Mouse (Mus musculus): Measurements from ENCODE around the gene Srsf6. TPM values are rescaled to one million over a fixed set of nuclear protein-coding genes. Genes with fewer than 3 reads are reported as not detected.

The Srsf6 gene
- polyA plus RNA-seq, 1 experiment from 2014 or later = 265 TPM

GRCm38 (mm10) chr2:162985923-162986322 is 54.6 kb downstream of the Srsf6 start:
- no peaks in the 10 kb centered on the region for H3K4me1 ChIP-seq (replicated peaks; ENCODE audit: control insufficient read depth, insufficient read depth, low read length)
- no peak overlapping the region for H3K9ac ChIP-seq (ENCODE audit: low read depth, low read length)
- 72% methylated on average over 3 of the region's 3 CpGs for WGBS
- DNase-seq (ENCODE audit: low spot score) = no peak
- H3K4me3 ChIP-seq (ENCODE audit: low read depth, low read length) = no peak overlapping the region
- no peak overlapping the region for H3K4me2 ChIP-seq (replicated peaks; ENCODE audit: low read depth, low read length)
- no peaks in the 10 kb centered on the region for H3K27me3 ChIP-seq (ENCODE audit: control insufficient read depth, insufficient read depth, low read length)
- ATAC-seq (ENCODE audit: low FRiP score) = no peak
- no peaks in the 10 kb centered on the region for H3K9me3 ChIP-seq (ENCODE audit: control insufficient read depth, low read length)
- H3K27ac ChIP-seq (ENCODE audit: low read depth, low read length) = no peak overlapping the region
- no peaks in the 10 kb centered on the region for H3K36me3 ChIP-seq (ENCODE audit: control insufficient read depth, insufficient read depth, low read length)

Other genes starting within 250 kb of the Srsf6 start
- gene L3mbtl1, start 11.9 kb downstream of the Srsf6 start, polyA plus RNA-seq (2014; fragmentation: Nextera tagmentation; extraction: Ambion mirVana) = 0.13 and 0.45 TPM in 2 replicates
- not detected in 2 replicates for gene Sgk2, start 55.8 kb downstream of the Srsf6 start, polyA plus RNA-seq (2014; fragmentation: Nextera tagmentation; extraction: Ambion mirVana)
- 59.7 and 63.6 TPM in 2 replicates for gene Ift52, start 85.8 kb downstream of the Srsf6 start, polyA plus RNA-seq (2014; fragmentation: Nextera tagmentation; extraction: Ambion mirVana)
- 17.7 and 19.8 TPM in 2 replicates for gene Mybl2, start 123.2 kb downstream of the Srsf6 start, polyA plus RNA-seq (2014; fragmentation: Nextera tagmentation; extraction: Ambion mirVana)
- 0.25 and 0.28 TPM in 2 replicates for gene Gtsf1l, start 156.3 kb downstream of the Srsf6 start, polyA plus RNA-seq (2014; fragmentation: Nextera tagmentation; extraction: Ambion mirVana)

All from hindbrain, embryonic 11.5 days (tissue).